Mouse (Mus musculus) liver, adult 2 months (tissue): Measurements from ENCODE around the gene Oard1.

Source experiments
- CTCF ChIP-seq: fragments of 200-500 bp; IDR thresholded peaks from 2 replicates; pipeline ENCODE4 v1.5.1; 2011; ENCODE audit warnings: low read depth, low read length, control low read depth
- POLR2A ChIP-seq: fragments of 200-500 bp; IDR thresholded peaks from 2 replicates; pipeline ENCODE4 v1.6.1; 2011; ENCODE audit warnings: low read length, control low read depth; ENCODE audit not compliant: insufficient read depth; ENCODE audit errors: extremely low read depth

- TF ChIP-seq POLR2A, result no peak
- TF ChIP-seq CTCF, result no peak
Measured at GRCm38 (mm10) chr17:48389442-48389841, 20.4 kb upstream of the Oard1 start.
